ENCODE assay signal across 8 mouse cellular contexts in genomic region chr3:38232111-38233076, GRCm38 (mm10).
DNase-seq lines count a peak whose midpoint lies in the region; ATAC-seq and TF ChIP-seq lines count a peak whose summit lies in the region.

No protein-coding gene starts in this region.

- no peak overlapping the region for H3K27ac ChIP-seq in forebrain, embryonic 16.5 days (ENCODE audit: low read length)
- no peak overlapping the region for H3K27ac ChIP-seq in liver, postnatal 0 days (ENCODE audit: low read depth)
- H3K27ac ChIP-seq in left cerebral cortex, adult 2 months = no peak overlapping the region

- peak; percentile 78 for DNase-seq in urinary bladder, postnatal 4 days (ENCODE audit: low spot score in 2 of 2)
- no peak for DNase-seq in urinary bladder, postnatal 25 days (ENCODE audit: low spot score)
- DNase-seq in heart, postnatal 4 days = peak; percentile 95
- peak; percentile 25 for DNase-seq in liver, postnatal 0 days
- peak; percentile 46 for DNase-seq in retina, adult 2 months (ENCODE audit: low read depth, low spot score)
- no peak for DNase-seq in layer of hippocampus, postnatal 36 days
- no peak for DNase-seq in left cerebral cortex, adult 2 months (ENCODE audit: extremely low spot score in 1 of 2, low spot score in 2 of 2)

- no peaks in the 10 kb centered on the region for H3K27me3 ChIP-seq in forebrain, embryonic 16.5 days (replicated peaks; ENCODE audit: control insufficient read depth, insufficient read depth, low read length)
- no peaks in the 10 kb centered on the region for H3K27me3 ChIP-seq in liver, postnatal 0 days (ENCODE audit: insufficient read depth, low read length)

- WGBS in forebrain, embryonic 16.5 days = 34% methylated on average over 14 of the region's 15 CpGs
- 66% methylated on average over 15 of the region's 15 CpGs for WGBS in liver, postnatal 0 days (ENCODE audit: insufficient replicate concordance)

- H3K4me2 ChIP-seq in forebrain, embryonic 16.5 days (ENCODE audit: low read length) = peak overlapping the region; percentile 35
- H3K4me2 ChIP-seq in liver, postnatal 0 days (ENCODE audit: low read depth, low read length) = no peak overlapping the region

- ATAC-seq in forebrain, embryonic 16.5 days = peak; percentile 77
- ATAC-seq in liver, postnatal 0 days = no peak

- TF ChIP-seq EP300 in liver, postnatal 0 days (IDR thresholded peaks at IDR 0.05; ENCODE audit: low read depth) = no peak

- H3K9me3 ChIP-seq in forebrain, embryonic 16.5 days (ENCODE audit: control insufficient read depth, low read length) = no peaks in the 10 kb centered on the region
- no peaks in the 10 kb centered on the region for H3K9me3 ChIP-seq in liver, postnatal 0 days (ENCODE audit: low read length)

- TF ChIP-seq CTCF in liver, postnatal 0 days (IDR thresholded peaks at IDR 0.05; ENCODE audit: low read depth) = no peak
- no peak for TF ChIP-seq CTCF in left cerebral cortex, adult 2 months (IDR thresholded peaks at IDR 0.05)

- H3K4me3 ChIP-seq in forebrain, embryonic 16.5 days (replicated peaks; ENCODE audit: low read length) = no peak overlapping the region
- H3K4me3 ChIP-seq in liver, postnatal 0 days (ENCODE audit: low read depth, low read length) = no peak overlapping the region
- no peak overlapping the region for H3K4me3 ChIP-seq in left cerebral cortex, adult 2 months

- H3K9ac ChIP-seq in forebrain, embryonic 16.5 days (replicated peaks; ENCODE audit: low read depth, low read length) = no peak overlapping the region
- H3K9ac ChIP-seq in liver, postnatal 0 days (replicated peaks) = no peak overlapping the region

- intact Hi-C loops in left cerebral cortex, adult 2 months (cut with DNase I) = no loop called here

- H3K4me1 ChIP-seq in forebrain, embryonic 16.5 days (replicated peaks; ENCODE audit: control insufficient read depth, insufficient read depth, low read length) = peaks cover 23% of the 10 kb centered on the region
- no peaks in the 10 kb centered on the region for H3K4me1 ChIP-seq in liver, postnatal 0 days (ENCODE audit: insufficient read depth)

- H3K36me3 ChIP-seq in forebrain, embryonic 16.5 days (ENCODE audit: control insufficient read depth, insufficient read depth) = no peaks in the 10 kb centered on the region
- H3K36me3 ChIP-seq in liver, postnatal 0 days (replicated peaks; ENCODE audit: insufficient read depth, low read length) = no peaks in the 10 kb centered on the region

Comparison
In these comparisons a context has a peak if more than half of its experiments do, and no peak if none do; other contexts are left out.
1. DNase-seq: peak in urinary bladder, postnatal 4 days (2 of 2), heart, postnatal 4 days (single experiment), liver, postnatal 0 days (single experiment) and retina, adult 2 months (single experiment); none in urinary bladder, postnatal 25 days (single experiment), layer of hippocampus, postnatal 36 days (0 of 2) and left cerebral cortex, adult 2 months (0 of 2).